Mouse (Mus musculus): ENCODE measurements around the gene Evi2b. TPM values are rescaled to one million over a fixed set of nuclear protein-coding genes. Genes with fewer than 3 reads are reported as not detected.

Evi2b gene
- polyA plus RNA-seq (2012; rRNA removed), result 0.88 and 1.3 TPM in 2 replicates

- DNase-seq (ENCODE audit: extremely low spot score in 1 of 2, low spot score in 1 of 2), result no peak
Observed at GRCm38 (mm10) chr11:79523560-79524309, at the start of gene Evi2b. Evi2b (minus strand) TSS chr11:79523762.

GRCm38 (mm10) chr11:79570319-79570718, 46.8 kb upstream of the Evi2b start:
- no peak for DNase-seq (ENCODE audit: extremely low spot score in 1 of 2, low spot score in 1 of 2)

- DNase-seq (ENCODE audit: extremely low spot score in 1 of 2, low spot score in 1 of 2), result no peak
Observed at GRCm38 (mm10) chr11:79568197-79568911, 44.8 kb upstream of the Evi2b start.

DNA sequence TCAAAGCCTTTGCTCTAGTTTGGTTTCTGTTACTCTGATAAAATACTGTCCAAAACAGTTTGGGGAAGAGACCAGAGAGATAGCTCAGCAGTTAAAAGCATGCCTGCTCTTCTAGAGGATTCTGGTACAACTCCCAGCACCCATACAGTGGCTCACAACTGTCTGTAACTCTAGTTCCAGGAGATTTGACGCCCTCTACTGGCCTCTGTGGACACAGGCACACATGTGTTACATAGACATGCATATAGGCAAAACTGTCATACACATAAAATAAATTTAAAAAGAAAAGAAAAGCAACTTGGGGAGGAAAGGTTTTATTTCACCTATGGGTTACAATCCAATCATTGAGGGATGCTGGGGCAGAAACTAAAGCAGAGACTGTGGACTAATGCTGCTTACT, 43.4 kb upstream of the Evi2b start:
- DNase-seq (ENCODE audit: extremely low spot score in 1 of 2, low spot score in 1 of 2), result no peak

DNA sequence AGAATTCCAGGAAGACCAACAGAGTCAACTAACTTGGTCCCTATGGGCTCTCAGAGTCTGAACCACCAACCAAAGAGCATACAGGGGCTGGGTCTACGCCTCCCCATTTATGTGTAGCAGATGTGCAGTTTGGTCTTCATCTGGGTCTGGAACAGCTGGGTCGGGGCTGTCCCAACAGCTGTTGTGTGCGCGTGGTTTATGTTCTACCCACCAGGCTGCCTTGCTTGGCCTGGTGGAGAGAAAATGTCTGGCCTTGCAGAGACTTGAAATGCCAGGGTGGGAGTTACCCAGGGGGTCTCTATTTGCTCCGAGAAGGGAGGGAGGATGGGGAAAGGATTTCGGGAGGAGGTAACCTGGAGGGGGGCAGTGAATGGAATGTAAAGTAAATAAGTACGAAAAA, 39.9 kb upstream of the Evi2b start:
- no peak for DNase-seq (ENCODE audit: extremely low spot score in 1 of 2, low spot score in 1 of 2)

- no peak for DNase-seq (ENCODE audit: extremely low spot score in 1 of 2, low spot score in 1 of 2)
Observed at GRCm38 (mm10) chr11:79560536-79560935, 37.0 kb upstream of the Evi2b start.

GRCm38 (mm10) chr11:79552622-79553021, 29.1 kb upstream of the Evi2b start:
- no peak for DNase-seq (ENCODE audit: extremely low spot score in 1 of 2, low spot score in 1 of 2)

- no peak for DNase-seq (ENCODE audit: extremely low spot score in 1 of 2, low spot score in 1 of 2)
Observed at GRCm38 (mm10) chr11:79536293-79536692, 12.7 kb upstream of the Evi2b start.

- no peak for DNase-seq (ENCODE audit: extremely low spot score in 1 of 2, low spot score in 1 of 2)
Observed at GRCm38 (mm10) chr11:79535554-79535953, 12.0 kb upstream of the Evi2b start.

DNA sequence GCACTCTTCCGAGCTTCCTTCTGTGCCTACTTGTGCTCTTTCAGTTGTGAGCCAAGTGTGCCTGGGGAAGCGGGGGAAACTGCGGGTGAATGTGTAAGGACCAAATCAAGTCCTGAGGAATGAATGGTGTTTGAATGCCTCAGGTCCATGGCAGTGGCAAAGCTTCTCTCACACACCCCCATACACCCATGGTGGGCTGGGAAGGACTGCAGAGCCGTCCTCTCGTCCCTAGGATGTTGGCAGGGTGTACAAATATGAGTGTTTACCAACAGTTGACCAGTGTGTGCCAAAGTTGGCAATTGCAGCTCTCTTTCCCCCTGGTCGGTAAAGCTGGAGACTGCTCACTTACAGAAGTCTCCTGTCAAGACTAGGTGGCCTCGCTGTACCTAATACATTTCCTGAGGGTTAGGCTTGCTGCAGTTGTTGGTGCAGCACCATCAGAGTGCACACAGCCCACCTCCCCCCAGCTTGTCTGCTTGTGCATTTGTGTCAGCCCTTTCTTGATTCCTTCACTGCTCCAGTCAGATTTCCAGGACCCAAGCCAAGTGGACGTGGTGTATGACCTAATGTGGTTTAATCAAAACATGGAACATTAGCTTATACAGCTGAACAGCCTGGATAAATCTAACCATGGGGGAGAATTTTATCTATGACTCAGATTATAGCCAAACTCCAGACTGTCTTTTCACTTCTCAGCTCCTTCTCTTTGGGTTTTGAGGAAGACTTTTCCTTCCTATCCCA, 10.6 kb upstream of the Evi2b start:
- DNase-seq (ENCODE audit: extremely low spot score in 1 of 2, low spot score in 1 of 2), result no peak

DNA sequence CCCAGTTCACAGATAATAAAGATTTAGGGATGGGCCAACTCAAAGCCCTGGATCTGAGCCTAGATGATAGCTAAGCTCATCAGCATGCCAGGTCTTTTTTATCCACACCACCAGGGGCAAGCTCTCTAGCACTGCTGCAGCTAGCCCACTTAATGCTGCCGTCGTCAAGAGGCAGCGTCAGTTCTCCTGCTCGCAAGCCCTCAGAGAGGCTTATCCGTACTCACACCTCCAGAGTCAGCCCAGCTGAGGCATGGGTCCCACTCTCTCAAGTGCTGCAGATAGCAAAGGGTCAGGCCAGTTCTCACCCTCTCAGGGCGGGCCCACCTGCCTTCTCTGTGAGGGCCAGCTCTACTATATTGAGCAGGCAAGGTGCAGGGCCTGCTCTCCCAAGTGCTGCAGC, 9.7 kb upstream of the Evi2b start:
- DNase-seq (ENCODE audit: extremely low spot score in 1 of 2, low spot score in 1 of 2), result no peak

GRCm38 (mm10) chr11:79531485-79531884, 7.9 kb upstream of the Evi2b start:
- DNase-seq (ENCODE audit: extremely low spot score in 1 of 2, low spot score in 1 of 2), result no peak

DNA sequence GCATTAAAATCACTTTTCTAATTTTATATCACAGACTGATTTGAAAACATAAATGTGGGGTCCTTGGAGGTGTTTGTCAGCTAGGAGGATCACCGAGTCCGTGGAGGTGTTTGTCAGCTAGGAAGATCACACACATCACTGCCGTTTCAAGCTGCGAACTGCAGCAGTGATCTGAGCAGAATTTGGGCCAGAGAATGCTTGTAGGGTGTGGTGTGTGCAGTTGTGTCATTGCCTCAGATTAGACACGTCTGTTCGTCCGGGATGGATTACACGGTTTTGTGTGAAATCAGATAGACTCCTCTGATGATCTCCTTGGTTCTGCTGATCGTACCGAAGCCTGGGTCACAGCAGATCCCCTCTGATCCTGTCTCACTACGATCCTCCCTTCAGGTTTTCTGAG, 7.2 kb upstream of the Evi2b start:
- no peak for DNase-seq (ENCODE audit: extremely low spot score in 1 of 2, low spot score in 1 of 2)

DNA sequence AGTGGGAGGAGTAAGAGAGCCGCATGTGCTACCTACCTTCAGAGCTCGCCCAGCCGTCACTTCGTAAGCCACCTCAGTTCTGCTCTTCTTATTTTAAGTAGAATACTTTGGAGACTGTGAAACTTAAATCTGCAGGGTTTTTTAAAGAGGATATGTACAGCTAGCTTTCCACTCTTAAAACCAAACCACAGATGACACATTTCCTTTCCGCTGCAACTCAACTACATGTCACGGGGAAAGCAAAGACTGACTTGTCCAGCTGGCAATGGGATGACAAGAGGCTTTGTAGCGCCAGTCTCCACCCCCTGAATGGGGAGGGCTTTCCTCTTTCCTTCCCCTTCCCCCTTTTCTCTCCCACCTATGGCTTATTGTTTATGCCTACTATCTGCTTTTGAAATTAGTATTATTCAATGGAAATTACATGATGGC, 6.8 kb upstream of the Evi2b start, which contains the start of the genes Evi2 and Evi2a:
Gene Evi2 (minus strand): TSS at position 257 of the 429 bp plus-strand sequence.
Gene Evi2a (minus strand): TSS at position 277 of the 429 bp plus-strand sequence.
- peak in 1 of 2 experiments; percentile 58 for DNase-seq (ENCODE audit: extremely low spot score in 1 of 2, low spot score in 1 of 2)

GRCm38 (mm10) chr11:79529736-79530135, 6.2 kb upstream of the Evi2b start:
- DNase-seq (ENCODE audit: extremely low spot score in 1 of 2, low spot score in 1 of 2), result no peak

- no peak for DNase-seq (ENCODE audit: extremely low spot score in 1 of 2, low spot score in 1 of 2)
Observed at GRCm38 (mm10) chr11:79529226-79529625, 5.7 kb upstream of the Evi2b start.

DNA sequence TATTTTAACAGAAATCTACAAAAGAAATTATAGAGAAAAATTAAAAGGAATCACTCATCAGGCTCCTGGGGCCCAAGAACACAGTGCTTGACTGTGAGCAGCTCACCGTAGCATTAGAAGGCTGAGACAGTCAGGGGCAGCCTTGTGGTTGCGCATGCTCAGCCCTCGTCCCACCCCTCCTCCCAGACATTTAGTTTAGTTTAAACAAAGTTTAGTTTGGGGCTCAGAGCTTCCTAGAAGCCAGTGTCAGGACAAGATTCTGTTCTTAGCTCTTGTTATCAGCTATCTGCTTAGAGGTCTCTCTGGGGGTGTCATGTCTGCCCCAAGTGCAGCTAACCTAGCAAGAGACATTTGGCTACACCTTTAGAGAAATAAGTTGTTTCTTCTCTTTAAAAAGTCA, 5.0 kb upstream of the Evi2b start:
- DNase-seq (ENCODE audit: extremely low spot score in 1 of 2, low spot score in 1 of 2), result no peak

- DNase-seq (ENCODE audit: extremely low spot score in 1 of 2, low spot score in 1 of 2), result no peak
Observed at GRCm38 (mm10) chr11:79527739-79528384, 4.3 kb upstream of the Evi2b start.

DNA sequence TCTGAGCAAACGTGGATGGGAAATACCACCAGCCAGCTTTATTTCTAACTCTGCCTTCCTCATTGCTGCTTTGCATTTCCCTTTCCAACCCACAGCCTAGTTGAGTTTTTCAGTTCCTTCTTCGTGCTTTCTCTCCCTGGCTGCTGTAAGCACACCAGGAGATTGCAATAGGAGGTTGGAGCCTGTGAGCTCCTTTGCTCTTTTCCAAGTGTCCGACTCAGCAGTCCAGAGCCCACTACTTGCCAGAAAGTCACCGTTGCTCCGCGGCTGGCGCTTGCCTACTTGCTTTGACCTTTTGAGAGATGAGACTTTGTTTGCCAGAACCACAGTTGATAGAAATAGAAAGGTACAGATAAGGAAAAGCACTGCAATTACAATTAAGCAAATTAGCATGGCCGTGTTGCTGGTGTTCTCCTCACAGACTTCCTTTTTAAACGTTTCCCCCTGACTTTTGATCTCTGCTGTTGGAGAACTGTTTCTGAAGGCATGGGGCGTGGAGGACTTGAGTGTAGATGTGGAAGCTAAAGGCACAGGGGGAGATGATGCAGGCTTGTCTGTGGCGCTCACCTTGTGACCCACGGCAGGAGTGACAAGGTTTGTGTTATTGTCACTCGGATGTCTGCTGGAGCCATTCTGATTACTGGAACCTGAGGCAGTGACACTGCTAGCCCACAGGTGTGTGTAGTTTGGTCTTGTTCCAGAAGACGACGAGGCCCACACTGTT, 3.6 kb upstream of the Evi2b start:
- DNase-seq (ENCODE audit: extremely low spot score in 1 of 2, low spot score in 1 of 2), result no peak

- DNase-seq (ENCODE audit: extremely low spot score in 1 of 2, low spot score in 1 of 2), result no peak
Observed at GRCm38 (mm10) chr11:79526549-79526948, 3.0 kb upstream of the Evi2b start.
